Mouse (Mus musculus): ENCODE measurements at regions not wholly inside any gene's neighbourhood (a gene's known extent, or its start where the extent isn't known, plus 50 kb on each side); places are given as distances from the start of the nearest gene placed in this dataset.

DNA sequence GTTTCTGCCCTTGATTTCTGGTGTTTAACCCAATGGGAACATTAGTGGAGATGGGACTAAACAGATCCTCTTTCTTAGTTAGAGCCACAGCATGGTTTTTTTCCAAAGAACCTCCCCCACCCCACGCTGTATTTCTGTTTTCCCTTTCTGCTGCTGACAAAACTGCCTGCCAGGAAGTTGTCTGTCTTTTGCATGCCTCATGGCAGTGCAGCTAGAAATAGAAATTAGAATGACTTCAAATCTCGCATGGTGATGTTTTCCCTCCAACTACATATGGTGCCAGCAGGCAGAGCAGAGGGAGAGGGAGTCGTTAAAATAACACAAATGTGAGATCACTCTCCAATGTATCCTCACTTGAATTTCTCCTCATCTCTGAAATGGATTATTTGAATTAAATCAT, 101.0 kb upstream of the Ankrd55 start:
- WGBS = 48% methylated on average over 3 of the region's 3 CpGs
- no peak overlapping the region for H3K4me2 ChIP-seq (replicated peaks; ENCODE audit: low read depth, low read length)
- H3K4me3 ChIP-seq (ENCODE audit: low read depth, low read length) = no peak overlapping the region
- ATAC-seq (ENCODE audit: insufficient number of reproducible peaks, insufficient read depth, low FRiP score, low read depth) = no peak
- no peak overlapping the region for H3K27ac ChIP-seq (ENCODE audit: low read length)
- no peak overlapping the region for H3K9ac ChIP-seq (replicated peaks; ENCODE audit: low read depth, low read length)
- no peaks in the 10 kb centered on the region for H3K9me3 ChIP-seq (ENCODE audit: control insufficient read depth, low read depth, low read length)
- peaks cover 17% of the 10 kb centered on the region; the same call in 1 of the 2 replicates for H3K4me1 ChIP-seq (ENCODE audit: control insufficient read depth, insufficient read depth, low read length)
- no peaks in the 10 kb centered on the region for H3K27me3 ChIP-seq (ENCODE audit: control insufficient read depth, insufficient read depth, low read length)
- no peaks in the 10 kb centered on the region for H3K36me3 ChIP-seq (ENCODE audit: control insufficient read depth, insufficient read depth, low read length)

GRCm38 (mm10) chr13:112188313-112188712, 99.9 kb upstream of the Ankrd55 start:
- H3K36me3 ChIP-seq (ENCODE audit: control insufficient read depth, insufficient read depth, low read length) = no peaks in the 10 kb centered on the region
- no peaks in the 10 kb centered on the region for H3K27me3 ChIP-seq (ENCODE audit: control insufficient read depth, insufficient read depth, low read length)
- peaks cover 22% of the 10 kb centered on the region; the same call in 1 of the 2 replicates for H3K4me1 ChIP-seq (ENCODE audit: control insufficient read depth, insufficient read depth, low read length)
- no peaks in the 10 kb centered on the region for H3K9me3 ChIP-seq (ENCODE audit: control insufficient read depth, low read depth, low read length)
- no peak overlapping the region for H3K27ac ChIP-seq (ENCODE audit: low read length)
- WGBS = 34% methylated on average over 7 of the region's 7 CpGs
- no peak for ATAC-seq (ENCODE audit: insufficient number of reproducible peaks, insufficient read depth, low FRiP score, low read depth)
- H3K9ac ChIP-seq (replicated peaks; ENCODE audit: low read depth, low read length) = no peak overlapping the region
- H3K4me3 ChIP-seq (ENCODE audit: low read depth, low read length) = no peak overlapping the region
- H3K4me2 ChIP-seq (replicated peaks; ENCODE audit: low read depth, low read length) = no peak overlapping the region

DNA sequence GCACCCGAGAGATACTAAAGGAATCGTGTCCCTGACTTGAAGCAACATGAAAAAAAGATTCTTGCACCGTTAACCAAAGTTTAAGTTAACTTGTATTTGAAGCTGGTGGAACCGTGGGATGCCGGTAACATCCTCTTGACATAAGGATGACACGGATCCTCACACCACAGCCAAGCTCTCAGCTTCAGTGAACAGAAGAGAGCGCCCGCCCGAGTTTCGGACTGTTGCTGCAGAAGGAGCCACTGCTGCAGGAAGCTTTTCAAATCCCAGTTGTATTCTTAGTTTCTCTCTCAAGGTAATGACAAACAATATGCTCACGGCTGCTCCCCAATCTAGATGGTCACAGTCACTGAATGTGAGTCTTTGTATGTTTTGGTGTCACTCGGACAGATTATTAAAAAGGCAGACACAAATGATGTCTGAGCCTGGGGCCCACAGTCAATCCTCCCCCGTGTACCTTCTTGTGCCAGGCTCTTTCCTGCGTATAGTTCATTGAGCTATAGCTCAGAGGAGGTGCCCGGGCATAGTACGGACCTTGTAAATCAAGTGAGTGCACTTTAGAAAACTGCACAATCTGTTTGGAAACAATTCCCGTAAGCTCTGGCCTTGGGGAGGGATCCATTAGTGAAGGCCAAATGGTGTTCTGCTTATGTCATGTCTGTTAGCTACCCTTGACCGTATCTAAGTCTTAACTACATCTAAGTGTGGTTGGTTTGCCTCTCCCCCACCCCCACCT, 99.3 kb upstream of the Ankrd55 start:
- Histone ChIP-seq H3K4me3 (ENCODE audit: low read depth, low read length) (no peak overlapping the region), H3K27ac (ENCODE audit: low read length) (no peak overlapping the region), H3K9me3 (ENCODE audit: control insufficient read depth, low read depth, low read length) (no peaks in the 10 kb centered on the region), H3K9ac (replicated peaks; ENCODE audit: low read depth, low read length) (no peak overlapping the region), H3K27me3 (ENCODE audit: control insufficient read depth, insufficient read depth, low read length) (no peaks in the 10 kb centered on the region), H3K36me3 (ENCODE audit: control insufficient read depth, insufficient read depth, low read length) (no peaks in the 10 kb centered on the region), H3K4me2 (replicated peaks; ENCODE audit: low read depth, low read length) (no peak overlapping the region), H3K4me1 (ENCODE audit: control insufficient read depth, insufficient read depth, low read length) (peaks cover 22% of the 10 kb centered on the region; the same call in 1 of the 2 replicates)
- WGBS = 68% methylated on average over 18 of the region's 18 CpGs
- no peak for ATAC-seq (ENCODE audit: insufficient number of reproducible peaks, insufficient read depth, low FRiP score, low read depth)

- WGBS = 29% methylated on average over 5 of the region's 5 CpGs
- Histone ChIP-seq H3K4me3 (ENCODE audit: low read depth, low read length) (no peak overlapping the region), H3K4me2 (replicated peaks; ENCODE audit: low read depth, low read length) (no peak overlapping the region), H3K27ac (ENCODE audit: low read length) (no peak overlapping the region), H3K4me1 (ENCODE audit: control insufficient read depth, insufficient read depth, low read length) (peaks cover 22% of the 10 kb centered on the region; the same call in 1 of the 2 replicates), H3K9ac (replicated peaks; ENCODE audit: low read depth, low read length) (no peak overlapping the region), H3K36me3 (ENCODE audit: control insufficient read depth, insufficient read depth, low read length) (no peaks in the 10 kb centered on the region), H3K27me3 (ENCODE audit: control insufficient read depth, insufficient read depth, low read length) (no peaks in the 10 kb centered on the region), H3K9me3 (ENCODE audit: control insufficient read depth, low read depth, low read length) (no peaks in the 10 kb centered on the region)
- ATAC-seq (ENCODE audit: insufficient number of reproducible peaks, insufficient read depth, low FRiP score, low read depth) = no peak
Observed at GRCm38 (mm10) chr13:112189605-112190004, 98.6 kb upstream of the Ankrd55 start.

DNA sequence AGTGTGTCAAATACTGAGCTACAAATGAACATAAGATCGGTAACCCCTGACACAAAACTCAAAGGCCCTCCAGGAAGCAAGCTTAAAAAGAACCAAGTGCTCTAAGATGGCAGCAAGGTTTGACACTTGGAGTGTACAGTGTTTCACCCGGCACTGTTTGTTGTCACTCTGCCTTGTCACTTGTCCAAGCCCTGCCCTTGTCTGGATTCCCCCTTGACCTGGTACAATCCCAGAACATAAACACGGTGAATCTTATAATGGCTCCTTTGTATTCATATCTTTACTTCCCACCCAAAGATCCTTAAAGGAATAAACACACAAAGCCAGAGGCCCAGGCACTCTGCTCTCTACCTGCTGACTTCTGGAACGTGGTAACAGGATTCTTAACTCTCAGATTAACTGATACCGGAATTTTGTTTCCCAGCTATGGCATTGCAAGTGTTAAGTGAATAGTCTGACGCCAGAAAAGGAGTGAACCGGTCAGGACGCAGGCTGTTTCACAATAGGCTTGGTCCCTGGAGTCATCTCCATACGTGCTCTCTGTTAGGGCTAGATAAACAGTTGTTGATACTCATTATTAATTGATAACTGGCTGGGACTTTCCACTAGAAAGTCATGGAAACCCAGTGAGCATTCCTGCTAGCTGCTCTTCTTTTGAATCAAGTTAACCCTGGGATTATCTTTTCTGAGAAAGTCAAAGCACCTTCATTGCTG, 95.9 kb upstream of the Ankrd55 start:
- no peak for ATAC-seq (ENCODE audit: insufficient number of reproducible peaks, insufficient read depth, low FRiP score, low read depth)
- Histone ChIP-seq H3K9me3 (ENCODE audit: control insufficient read depth, low read depth, low read length) (no peaks in the 10 kb centered on the region), H3K9ac (replicated peaks; ENCODE audit: low read depth, low read length) (no peak overlapping the region), H3K36me3 (ENCODE audit: control insufficient read depth, insufficient read depth, low read length) (no peaks in the 10 kb centered on the region), H3K4me3 (ENCODE audit: low read depth, low read length) (no peak overlapping the region), H3K27me3 (ENCODE audit: control insufficient read depth, insufficient read depth, low read length) (no peaks in the 10 kb centered on the region), H3K4me1 (ENCODE audit: control insufficient read depth, insufficient read depth, low read length) (peaks cover 26% of the 10 kb centered on the region; the same call in 1 of the 2 replicates), H3K4me2 (replicated peaks; ENCODE audit: low read depth, low read length) (no peak overlapping the region), H3K27ac (ENCODE audit: low read length) (no peak overlapping the region)
- 30% methylated on average over 9 of the region's 9 CpGs for WGBS

DNA sequence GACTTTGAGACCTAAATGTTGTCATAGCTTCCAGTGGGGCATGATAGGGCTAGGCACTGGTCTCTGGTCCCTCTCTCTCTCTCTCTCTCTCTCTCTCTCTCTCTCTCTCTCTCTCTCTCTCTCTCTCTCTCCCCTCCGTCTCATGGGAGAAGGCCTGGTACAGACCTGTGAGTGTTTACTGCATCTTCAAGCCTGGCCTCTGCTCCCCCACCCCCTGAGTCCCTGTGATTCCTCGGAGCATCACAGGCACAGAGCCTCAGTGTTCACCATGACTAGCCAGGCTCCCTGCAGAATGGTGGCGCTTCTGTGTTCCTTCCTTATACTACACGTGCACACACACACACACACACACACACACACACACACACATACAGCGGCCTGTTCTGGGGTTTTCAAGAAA, 94.6 kb upstream of the Ankrd55 start:
- H3K27ac ChIP-seq (ENCODE audit: low read length) = no peak overlapping the region
- H3K4me2 ChIP-seq (replicated peaks; ENCODE audit: low read depth, low read length) = no peak overlapping the region
- ATAC-seq (ENCODE audit: insufficient number of reproducible peaks, insufficient read depth, low FRiP score, low read depth) = no peak
- H3K4me1 ChIP-seq (ENCODE audit: control insufficient read depth, insufficient read depth, low read length) = peaks cover 27% of the 10 kb centered on the region; the same call in 1 of the 2 replicates
- H3K9ac ChIP-seq (replicated peaks; ENCODE audit: low read depth, low read length) = no peak overlapping the region
- H3K4me3 ChIP-seq (ENCODE audit: low read depth, low read length) = no peak overlapping the region
- H3K9me3 ChIP-seq (ENCODE audit: control insufficient read depth, low read depth, low read length) = no peaks in the 10 kb centered on the region
- no peaks in the 10 kb centered on the region for H3K36me3 ChIP-seq (ENCODE audit: control insufficient read depth, insufficient read depth, low read length)
- 76% methylated on average over 5 of the region's 5 CpGs for WGBS
- no peaks in the 10 kb centered on the region for H3K27me3 ChIP-seq (ENCODE audit: control insufficient read depth, insufficient read depth, low read length)

DNA sequence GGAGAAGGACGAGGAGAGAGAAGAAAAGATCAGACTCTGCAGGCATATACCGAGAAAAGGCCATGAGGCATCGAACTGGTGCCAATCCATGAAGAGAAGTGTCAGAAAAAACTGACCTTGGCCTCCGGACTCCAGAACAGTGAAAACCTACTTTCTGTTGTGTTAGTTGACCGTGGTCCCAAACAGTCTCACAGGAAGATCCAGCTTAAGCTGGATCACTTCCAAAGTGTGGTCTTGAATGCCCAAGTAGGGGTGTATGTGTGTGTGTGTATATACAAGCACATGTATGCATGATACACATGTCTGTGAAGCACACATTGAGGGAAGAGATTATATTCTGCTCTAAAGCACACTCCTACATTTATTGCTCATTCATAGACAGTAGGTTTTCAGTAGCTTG, 93.3 kb upstream of the Ankrd55 start:
- Histone ChIP-seq H3K27ac (ENCODE audit: low read length) (no peak overlapping the region), H3K4me1 (ENCODE audit: control insufficient read depth, insufficient read depth, low read length) (peaks cover 21% of the 10 kb centered on the region; the same call in 1 of the 2 replicates), H3K27me3 (ENCODE audit: control insufficient read depth, insufficient read depth, low read length) (no peaks in the 10 kb centered on the region), H3K4me3 (ENCODE audit: low read depth, low read length) (no peak overlapping the region), H3K9ac (replicated peaks; ENCODE audit: low read depth, low read length) (no peak overlapping the region), H3K9me3 (ENCODE audit: control insufficient read depth, low read depth, low read length) (no peaks in the 10 kb centered on the region), H3K4me2 (replicated peaks; ENCODE audit: low read depth, low read length) (no peak overlapping the region), H3K36me3 (ENCODE audit: control insufficient read depth, insufficient read depth, low read length) (no peaks in the 10 kb centered on the region)
- WGBS = 90% methylated on average over 5 of the region's 5 CpGs
- ATAC-seq (ENCODE audit: insufficient number of reproducible peaks, insufficient read depth, low FRiP score, low read depth) = no peak

DNA sequence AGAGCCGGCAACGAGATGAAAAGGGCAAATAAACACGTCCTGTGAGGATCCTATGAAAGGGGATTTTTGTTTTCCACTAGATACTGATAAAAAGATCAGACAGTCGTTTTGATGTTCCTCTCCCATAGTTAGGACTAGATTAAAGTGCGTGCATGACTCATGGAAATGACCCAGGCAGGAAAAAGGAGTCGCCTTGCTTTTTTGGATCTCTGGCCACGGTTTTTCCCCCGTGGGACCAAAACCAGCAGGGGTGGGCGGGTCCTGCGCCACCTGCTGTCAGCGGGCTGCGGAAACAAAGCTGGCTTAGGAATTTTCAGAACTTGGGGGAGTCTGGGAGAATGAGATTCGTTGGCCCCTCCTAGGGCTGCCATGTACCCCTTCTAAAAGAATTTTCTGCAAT, 91.5 kb upstream of the Ankrd55 start:
- Histone ChIP-seq H3K9me3 (ENCODE audit: control insufficient read depth, low read depth, low read length) (no peaks in the 10 kb centered on the region), H3K27ac (ENCODE audit: low read length) (no peak overlapping the region; the same call in 1 of the 2 replicates), H3K4me3 (ENCODE audit: low read depth, low read length) (0 out of 2 replicates have a peak overlapping the region, but pooled peaks have one; percentile 0), H3K4me2 (replicated peaks; ENCODE audit: low read depth, low read length) (peak overlapping the region; percentile 28), H3K27me3 (ENCODE audit: control insufficient read depth, insufficient read depth, low read length) (no peaks in the 10 kb centered on the region), H3K36me3 (ENCODE audit: control insufficient read depth, insufficient read depth, low read length) (no peaks in the 10 kb centered on the region), H3K9ac (replicated peaks; ENCODE audit: low read depth, low read length) (no peak overlapping the region), H3K4me1 (ENCODE audit: control insufficient read depth, insufficient read depth, low read length) (peaks cover 18% of the 10 kb centered on the region; the same call in 1 of the 2 replicates)
- WGBS = 7% methylated on average over 13 of the region's 13 CpGs
- ATAC-seq (ENCODE audit: insufficient number of reproducible peaks, insufficient read depth, low FRiP score, low read depth) = 0 out of 2 replicates have a peak, but pooled peaks have one; percentile 28
